Mouse (Mus musculus) megakaryocyte, adult 5-6 weeks (primary cell): ENCODE measurements around the gene Scaper. TPM values are rescaled to one million over a fixed set of nuclear protein-coding genes. Genes with fewer than 3 reads are reported as not detected.

ENCODE experiments used
- ATAC-seq: 2 replicates; pipeline ENCODE4 v1.8.0; 2016; ENCODE audit warnings: mild to moderate bottlenecking, inconsistent platforms; ENCODE audit not compliant: poor library complexity, severe bottlenecking
- total RNA-seq, 2 experiments: library from RNA; stranded (forward) in 1 of 2; stranded (reverse) in 1 of 2; fragments of 153-499, 151-499 nt in 1 of 2; fragments of 221-1000, 200-1000 nt in 1 of 2; gene quantifications; 2 replicates each; pipeline versions ENCODE4 v1.2.3 to v1.2.4; 2015 to 2017

The Scaper gene
- 7.7 and 8.2 TPM in 2 replicates for total RNA-seq (2015)
- total RNA-seq (2017): 14.3 and 18.5 TPM in 2 replicates

- ATAC-seq: peak; percentile 88
These were observed at the start of gene Scaper for GRCm38 (mm10) chr9:55937664-55938617. Gene Scaper (minus strand): TSS chr9:55938119.

GRCm38 (mm10) chr9:55946819-55947218, 8.9 kb upstream of the Scaper start:
- ATAC-seq: peak; percentile 82

- no peak for ATAC-seq
These were observed 3.4 kb upstream of the Scaper start for GRCm38 (mm10) chr9:55941356-55941755.

- ATAC-seq: no peak
These were observed 683 bp upstream of the Scaper start for GRCm38 (mm10) chr9:55938618-55938985.

- ATAC-seq: no peak
These were observed 675 bp downstream of the Scaper start for GRCm38 (mm10) chr9:55937224-55937663.

- ATAC-seq: no peak
These were observed 5.4 kb downstream of the Scaper start for GRCm38 (mm10) chr9:55932482-55932881.

GRCm38 (mm10) chr9:55918579-55918978, 19.3 kb downstream of the Scaper start:
- no peak for ATAC-seq

- no peak for ATAC-seq
These were observed 21.2 kb downstream of the Scaper start for GRCm38 (mm10) chr9:55916751-55917150.

- no peak for ATAC-seq
These were observed 26.4 kb downstream of the Scaper start for GRCm38 (mm10) chr9:55911481-55911880.

GRCm38 (mm10) chr9:55902964-55903363, 35.0 kb downstream of the Scaper start:
- no peak for ATAC-seq

- no peak for ATAC-seq
These were observed 36.3 kb downstream of the Scaper start for GRCm38 (mm10) chr9:55901588-55901987.

GRCm38 (mm10) chr9:55900531-55900930, 37.4 kb downstream of the Scaper start:
- ATAC-seq: no peak

- no peak for ATAC-seq
These were observed 59.9 kb downstream of the Scaper start for GRCm38 (mm10) chr9:55878066-55878465.

GRCm38 (mm10) chr9:55789442-55789841, 148.5 kb downstream of the Scaper start:
- no peak for ATAC-seq

GRCm38 (mm10) chr9:55712016-55712415, 225.9 kb downstream of the Scaper start:
- no peak for ATAC-seq

GRCm38 (mm10) chr9:55710553-55710952, 227.4 kb downstream of the Scaper start:
- ATAC-seq: no peak

GRCm38 (mm10) chr9:55706603-55707002, 231.3 kb downstream of the Scaper start:
- no peak for ATAC-seq

- ATAC-seq: no peak
These were observed 242.6 kb downstream of the Scaper start for GRCm38 (mm10) chr9:55695307-55695706.

GRCm38 (mm10) chr9:55677099-55677498, 260.8 kb downstream of the Scaper start:
- ATAC-seq: no peak

GRCm38 (mm10) chr9:55646444-55646843, 291.5 kb downstream of the Scaper start:
- no peak for ATAC-seq

GRCm38 (mm10) chr9:55626990-55627389, 310.9 kb downstream of the Scaper start:
- no peak for ATAC-seq

- ATAC-seq: no peak
These were observed 323.2 kb downstream of the Scaper start for GRCm38 (mm10) chr9:55614711-55615110.
